Mouse (Mus musculus) T-cell, adult 2 months (primary cell): ENCODE measurements at regions not wholly inside any gene's neighbourhood (a gene's known extent, or its start where the extent isn't known, plus 50 kb on each side); places are given as distances from the start of the nearest gene placed in this dataset.

Experiments
- DNase-seq: peaks from one replicate; pipeline ENCODE4 v3.0.0; 2022; ENCODE audit warnings: low spot score

DNA sequence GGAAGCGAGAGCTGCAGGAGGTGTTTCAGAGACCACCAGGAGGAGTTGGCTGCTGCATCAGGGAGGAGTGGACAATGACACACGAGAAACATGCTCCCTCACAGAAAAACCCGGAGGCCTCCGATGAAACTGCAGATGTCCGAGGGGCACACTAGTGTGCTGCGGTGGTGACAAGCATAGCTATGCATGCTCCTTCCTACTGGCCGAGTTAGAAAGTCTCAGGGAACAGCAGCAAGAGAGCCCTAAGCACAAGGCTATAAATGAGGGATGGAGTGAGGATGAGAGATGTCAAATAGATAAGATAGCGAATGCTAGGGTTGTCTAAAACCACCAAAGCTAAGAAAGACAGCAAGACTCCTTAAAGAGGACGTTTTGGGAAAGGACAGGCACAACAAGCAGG, 328.4 kb upstream of the Adgrl2 start:
- no peak for DNase-seq

DNA sequence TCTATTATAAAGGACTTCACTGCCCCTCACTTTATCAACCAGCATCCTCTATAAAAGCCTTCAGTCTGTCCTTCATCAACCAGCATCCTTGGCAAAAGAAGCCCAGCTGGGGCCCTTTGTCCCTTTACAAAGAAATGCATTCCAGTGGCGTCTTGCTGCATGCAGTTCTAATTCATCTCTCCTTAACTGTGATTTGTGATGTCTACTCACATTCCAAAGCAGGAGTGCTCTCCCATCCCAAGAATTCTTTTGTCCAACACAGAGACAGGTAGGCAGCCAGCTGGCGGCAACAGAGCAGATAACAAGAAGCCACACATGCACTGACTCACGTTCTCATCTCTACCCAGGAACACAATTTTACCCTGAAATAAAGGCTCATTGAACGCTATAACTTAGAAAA, 323.9 kb upstream of the Adgrl2 start:
- DNase-seq, result no peak

- no peak for DNase-seq
These were observed 322.9 kb upstream of the Adgrl2 start for GRCm38 (mm10) chr3:149313217-149313616.

- no peak for DNase-seq
These were observed 321.2 kb upstream of the Adgrl2 start for GRCm38 (mm10) chr3:149311576-149311975.

- DNase-seq, result no peak
These were observed 316.4 kb upstream of the Adgrl2 start for GRCm38 (mm10) chr3:149306709-149307108.

GRCm38 (mm10) chr3:149306291-149306690, 315.9 kb upstream of the Adgrl2 start:
- no peak for DNase-seq

DNA sequence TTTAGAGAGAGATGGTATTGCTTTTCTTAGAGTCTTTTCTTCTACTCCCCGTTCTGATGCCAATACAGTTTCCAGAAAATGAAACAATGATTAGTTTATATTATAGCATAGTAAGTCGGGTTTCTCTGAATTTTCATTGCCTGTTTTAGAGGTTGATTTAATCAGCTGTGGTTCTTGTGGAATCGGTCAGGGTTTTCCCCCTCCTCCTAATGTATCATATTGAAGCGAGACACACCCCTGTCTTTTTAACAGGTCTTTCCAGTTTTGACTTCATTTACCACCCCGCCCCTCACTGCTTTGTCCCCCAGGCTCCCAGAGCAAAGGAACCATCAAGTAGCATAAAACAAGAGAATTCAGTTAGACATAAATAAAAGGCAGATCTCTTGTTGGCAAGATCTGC, 315.1 kb upstream of the Adgrl2 start:
- DNase-seq, result no peak

DNA sequence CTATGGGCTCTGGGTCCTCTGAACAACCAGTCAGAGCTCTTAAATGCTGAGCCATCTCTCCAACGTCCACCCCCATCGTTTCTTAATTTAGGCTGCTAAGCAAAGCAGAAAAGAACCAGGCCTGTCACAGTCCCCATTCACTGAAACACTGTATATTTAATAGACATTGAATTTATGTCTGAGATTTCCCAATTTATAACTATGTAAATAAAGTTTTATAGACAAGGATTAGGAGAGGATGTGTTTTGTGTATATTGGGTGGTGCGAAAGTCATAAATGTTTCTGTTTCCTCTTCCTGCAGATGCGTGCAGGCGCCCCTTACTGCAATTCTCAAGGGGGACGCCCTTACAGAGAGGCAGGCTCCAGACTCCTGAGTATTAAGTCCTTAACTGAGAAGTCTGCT, 314.7 kb upstream of the Adgrl2 start:
- DNase-seq, result no peak

GRCm38 (mm10) chr3:149303418-149303817, 313.1 kb upstream of the Adgrl2 start:
- DNase-seq, result no peak

DNA sequence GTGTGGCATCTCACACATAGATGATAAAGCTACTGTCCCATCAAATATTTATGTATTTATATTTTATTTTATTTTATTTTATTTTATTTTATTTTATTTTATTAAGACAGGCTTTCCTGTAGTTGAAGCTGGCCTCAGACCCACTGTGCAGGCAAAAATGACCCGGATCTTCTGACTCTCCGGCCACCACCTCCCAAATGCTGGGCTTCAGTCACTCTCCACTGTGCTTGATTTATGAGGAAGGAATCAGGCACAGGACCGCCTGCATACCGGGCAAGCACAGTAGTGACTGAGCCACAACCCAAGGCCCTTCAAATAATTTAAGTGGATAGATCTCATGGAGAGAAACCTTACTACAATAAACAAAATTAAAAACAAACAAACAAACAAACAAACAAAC, 309.6 kb upstream of the Adgrl2 start:
- DNase-seq, result no peak

GRCm38 (mm10) chr3:149296419-149296962, 306.1 kb upstream of the Adgrl2 start:
- no peak for DNase-seq

GRCm38 (mm10) chr3:149295942-149296341, 305.6 kb upstream of the Adgrl2 start:
- DNase-seq, result no peak

DNA sequence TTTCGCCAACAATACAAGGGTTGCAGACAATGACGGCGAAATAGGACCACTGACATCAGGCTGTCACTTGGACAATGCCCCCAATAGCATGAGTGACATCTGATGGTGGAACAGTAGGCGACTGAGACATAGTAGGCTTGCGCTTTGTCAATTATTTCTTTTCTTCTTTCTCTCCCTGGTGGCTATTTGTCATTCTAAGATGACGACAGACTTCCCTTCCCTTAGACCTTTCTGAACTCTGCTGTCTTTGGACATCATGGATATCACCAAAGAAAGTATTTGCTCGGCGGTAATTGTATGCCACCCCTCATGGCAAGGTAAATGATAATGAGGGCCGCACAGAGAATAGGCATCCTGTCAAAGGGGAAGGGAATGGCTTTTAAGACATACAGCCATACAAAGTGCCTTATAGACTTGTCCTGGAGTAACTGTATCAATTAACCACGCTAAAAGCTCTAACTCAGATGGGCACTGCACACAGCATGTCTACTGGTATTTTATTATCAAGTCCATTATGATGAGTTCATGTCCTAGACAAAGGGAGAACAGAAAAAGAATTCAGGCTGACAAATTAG, 305.0 kb upstream of the Adgrl2 start:
- no peak for DNase-seq

GRCm38 (mm10) chr3:149294445-149294844, 304.1 kb upstream of the Adgrl2 start:
- no peak for DNase-seq

GRCm38 (mm10) chr3:149292459-149292858, 302.1 kb upstream of the Adgrl2 start:
- no peak for DNase-seq

DNA sequence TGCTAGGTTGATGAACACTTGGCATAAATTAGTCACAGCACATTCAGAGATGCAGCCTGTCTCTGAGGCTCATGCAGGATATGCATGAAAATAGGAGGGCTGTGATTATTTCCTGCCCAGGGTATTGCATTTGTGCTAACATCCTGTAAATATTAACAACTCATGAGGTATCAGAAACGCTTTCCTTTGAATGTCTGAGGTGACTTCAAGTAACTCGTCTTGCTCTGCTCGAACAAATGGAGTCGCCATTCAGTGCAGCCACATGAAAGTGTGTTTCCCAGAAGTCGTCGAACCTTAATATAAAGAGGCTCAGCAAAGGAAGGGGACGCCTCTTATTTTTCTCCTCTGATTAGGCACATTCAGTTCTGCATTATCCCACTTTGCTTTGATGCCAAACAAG, 301.1 kb upstream of the Adgrl2 start:
- no peak for DNase-seq

- no peak for DNase-seq
These were observed 299.9 kb upstream of the Adgrl2 start for GRCm38 (mm10) chr3:149290228-149290627.

GRCm38 (mm10) chr3:149287080-149287479, 296.7 kb upstream of the Adgrl2 start:
- no peak for DNase-seq

GRCm38 (mm10) chr3:149284976-149285375, 294.6 kb upstream of the Adgrl2 start:
- DNase-seq, result no peak

DNA sequence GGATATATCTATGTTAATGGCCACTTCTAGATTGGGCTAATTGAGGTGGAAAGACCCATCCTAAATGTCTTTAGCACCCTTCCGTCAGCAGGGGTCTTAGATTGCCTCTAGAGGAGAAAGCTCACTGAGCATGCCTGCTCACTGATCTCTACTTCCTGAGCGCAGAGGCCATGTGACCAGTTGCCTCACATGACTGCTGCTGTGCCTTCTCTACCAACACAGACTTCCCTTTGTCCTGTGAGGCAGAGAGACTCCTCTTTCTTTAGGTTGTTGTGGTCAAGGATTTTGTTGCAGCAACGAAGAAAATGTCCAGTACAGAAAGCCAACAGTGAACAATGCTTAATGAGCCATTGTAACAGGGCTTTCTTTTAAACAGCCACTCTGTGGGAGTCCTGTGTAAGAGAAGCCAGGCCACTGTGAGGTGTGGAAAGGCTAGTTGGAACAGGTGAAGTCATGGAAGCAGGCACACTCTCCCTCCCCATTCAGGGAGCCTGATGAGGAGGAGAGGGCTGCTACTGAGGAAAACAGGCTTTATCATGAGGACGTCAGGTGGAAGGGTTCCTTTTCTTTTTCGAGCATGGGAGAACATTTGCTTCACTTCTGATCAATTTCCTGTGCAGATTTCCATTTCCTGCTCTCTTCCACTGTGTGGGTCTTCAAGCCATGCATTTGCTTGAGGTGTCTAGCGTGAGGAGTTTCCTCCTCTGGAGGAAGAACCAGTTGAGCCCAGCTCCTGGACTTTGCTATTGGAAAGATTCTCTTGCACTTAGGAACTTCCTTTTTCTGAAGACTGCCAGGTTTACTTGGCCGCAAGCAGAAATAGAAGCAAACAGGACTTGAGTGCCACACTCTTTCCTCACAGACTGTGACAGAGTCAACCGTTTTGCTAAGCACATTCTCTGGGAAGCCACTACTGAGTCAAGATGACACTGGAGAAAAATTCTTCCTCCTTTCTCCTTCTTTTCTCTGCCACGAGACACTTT, 290.7 kb upstream of the Adgrl2 start:
- no peak for DNase-seq

DNA sequence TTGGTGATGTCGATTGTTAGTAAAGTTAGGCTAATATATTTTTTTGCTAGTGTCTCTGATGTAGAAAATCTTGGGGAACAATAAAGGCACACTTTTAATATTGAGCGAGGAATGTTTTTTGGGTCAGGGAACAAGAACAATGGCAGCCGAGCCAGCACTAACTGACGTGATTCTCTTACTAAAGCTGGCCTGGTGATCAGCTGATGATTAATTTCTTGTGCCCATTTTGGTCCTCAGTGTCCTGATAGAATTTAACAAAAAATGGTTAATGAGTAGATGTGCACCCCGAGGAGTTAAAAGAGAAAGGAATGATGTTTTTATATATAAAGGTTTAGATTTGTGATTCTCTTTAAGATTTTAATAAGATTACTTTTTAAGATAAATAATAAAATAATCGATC, 289.0 kb upstream of the Adgrl2 start:
- no peak for DNase-seq

GRCm38 (mm10) chr3:149277812-149278211, 287.5 kb upstream of the Adgrl2 start:
- DNase-seq, result no peak

DNA sequence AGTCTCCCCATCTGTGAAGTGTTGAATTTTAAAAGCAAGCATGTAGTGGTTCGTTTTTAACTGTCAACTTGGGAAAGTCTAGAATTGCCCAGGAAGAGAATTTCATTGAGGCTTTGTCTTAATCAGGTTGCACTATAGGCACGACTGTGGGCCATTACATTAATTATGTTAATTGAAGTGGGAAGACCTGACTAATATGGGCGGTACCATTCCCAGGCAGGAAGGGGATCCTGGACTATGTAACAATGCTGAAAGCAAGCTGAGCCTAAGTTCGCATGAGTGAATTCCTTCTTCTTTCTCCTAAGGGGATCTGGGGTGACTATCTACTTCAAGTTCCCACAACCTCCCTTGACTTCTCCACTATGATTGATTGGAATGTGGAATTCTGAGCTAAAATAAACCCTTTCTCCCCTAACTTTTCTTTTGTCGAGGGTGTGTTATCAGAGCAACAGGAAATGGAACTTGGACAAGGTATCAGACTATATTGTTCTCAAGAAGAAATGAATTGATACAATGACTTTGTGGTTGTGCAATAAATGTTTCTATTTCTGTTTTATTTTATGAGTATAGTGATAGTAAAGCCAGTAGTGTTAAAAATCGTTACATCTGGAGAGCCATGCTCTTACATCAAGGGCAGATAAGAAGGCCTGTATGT, 285.2 kb upstream of the Adgrl2 start:
- no peak for DNase-seq
